Mouse (Mus musculus) ES-E14 (cell line): Measurements from ENCODE around the gene Acpp.

Experiments used
- CHD2 ChIP-seq: IDR thresholded peaks from 2 replicates; pipeline ENCODE4 v1.6.1; 2014; ENCODE audit warnings: mild to moderate bottlenecking, low read depth, low read length, inconsistent platforms
- HCFC1 ChIP-seq: IDR thresholded peaks from 2 replicates; pipeline ENCODE4 v1.6.1; 2012; ENCODE audit warnings: low read length, inconsistent platforms, borderline replicate concordance; ENCODE audit not compliant: insufficient read depth
- MAFK ChIP-seq: IDR thresholded peaks from 2 replicates; pipeline ENCODE4 v1.6.1; 2014; ENCODE audit warnings: mild to moderate bottlenecking, low read depth, low read length, inconsistent platforms; ENCODE audit not compliant: insufficient read depth
- ZC3H11A ChIP-seq: IDR thresholded peaks from 2 replicates; pipeline ENCODE4 v1.6.1; 2012; ENCODE audit warnings: low read depth, mild to moderate bottlenecking, inconsistent platforms, low read length, borderline replicate concordance
- ZNF384 ChIP-seq: IDR thresholded peaks from 2 replicates; pipeline ENCODE4 v1.6.1; 2012; ENCODE audit warnings: low read depth, low read length, inconsistent platforms

DNA sequence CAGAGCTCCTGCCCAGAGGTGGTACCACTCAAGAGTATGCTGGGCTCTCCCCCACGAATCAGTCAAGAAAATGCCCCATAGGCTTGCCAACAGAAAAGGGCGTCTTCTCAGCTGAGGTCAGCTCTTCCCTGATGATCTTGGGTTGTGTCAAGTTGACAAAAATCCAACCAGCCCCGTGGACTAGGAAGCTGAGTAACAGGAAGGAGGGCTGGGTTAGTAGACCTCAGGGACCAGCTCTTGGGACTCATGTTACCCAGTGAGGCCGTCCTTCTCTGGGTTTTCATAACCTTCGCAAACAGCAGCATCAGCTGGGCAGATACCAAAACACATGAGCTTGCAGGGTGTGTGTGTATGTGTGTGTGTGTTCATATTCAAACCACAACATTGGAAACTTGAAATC is 55.8 kb downstream of the Acpp start:
- TF ChIP-seq MAFK (no peak), HCFC1 (no peak), ZNF384 (no peak), CHD2 (no peak), ZC3H11A (no peak)
